In the genomic region with DNA sequence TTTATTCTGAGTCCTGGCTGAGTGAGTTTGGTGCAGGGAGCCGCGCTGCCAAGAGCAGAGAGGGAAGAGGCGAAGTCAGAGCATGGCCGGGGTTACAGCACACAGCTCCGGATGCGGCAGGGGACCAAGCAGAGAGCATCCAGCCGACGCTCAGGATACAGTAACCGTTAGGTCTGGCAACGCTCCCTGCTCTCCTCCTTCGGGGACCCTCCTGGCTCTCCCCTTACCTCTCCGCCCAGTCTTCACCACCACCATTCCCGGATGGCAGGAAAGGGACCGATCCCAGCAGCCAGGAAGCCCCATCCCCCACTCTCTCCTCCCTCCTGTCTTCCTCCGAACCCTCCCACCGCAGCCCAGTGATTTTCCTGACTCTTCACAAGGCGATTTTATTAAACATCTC, we compare ENCODE assay signal across 8 mouse cellular contexts. TPM values are rescaled to one million over a fixed set of nuclear protein-coding genes. Genes with fewer than 3 reads are reported as not detected.
DNase-seq lines count a peak whose midpoint lies in the region; ATAC-seq and TF ChIP-seq lines count a peak whose summit lies in the region.

No protein-coding gene starts in this region.

- H3K9me3 ChIP-seq in forebrain, embryonic 15.5 days: no peaks in the 10 kb centered on the region
- no peaks in the 10 kb centered on the region for H3K9me3 ChIP-seq in neural tube, embryonic 12.5 days

- DNase-seq in left cerebral cortex, adult 2 months (ENCODE audit: extremely low spot score in 1 of 2, low spot score in 2 of 2): peak in 1 of 2 experiments; percentile 66
- DNase-seq in left cerebral cortex, adult 11 months (ENCODE audit: low spot score): no peak
- peak; percentile 75 for DNase-seq in cerebellum, adult 8-10 months
- peak; percentile 50 to 60 for DNase-seq in kidney, postnatal 4 days
- DNase-seq in gastrocnemius, adult 8-10 months (ENCODE audit: low spot score in 2 of 2): no peak

- no peaks in the 10 kb centered on the region for H3K36me3 ChIP-seq in forebrain, embryonic 15.5 days
- H3K36me3 ChIP-seq in neural tube, embryonic 12.5 days: no peaks in the 10 kb centered on the region

- intact Hi-C loops in left cerebral cortex, adult 2 months (cut with DNase I): no loop called here

- H3K9ac ChIP-seq in forebrain, embryonic 15.5 days (replicated peaks): peak overlapping the region; percentile 84
- H3K9ac ChIP-seq in neural tube, embryonic 12.5 days: peak overlapping the region; percentile 60

- WGBS in forebrain, embryonic 15.5 days: under 1% methylated on average over 17 of the region's 17 CpGs
- under 1% methylated on average over 17 of the region's 17 CpGs for WGBS in neural tube, embryonic 12.5 days

- peak; percentile 80 for ATAC-seq in forebrain, embryonic 15.5 days (replicated peaks)
- no peak for ATAC-seq in neural tube, embryonic 12.5 days (ENCODE audit: low FRiP score, low read depth)
- no peak; the same call in 1 of the 2 replicates for ATAC-seq in monocyte, adult 5-6 weeks (replicated peaks; ENCODE audit: insufficient number of reproducible peaks, low FRiP score, low TSS enrichment, poor library complexity, severe bottlenecking)

- peaks cover 9% of the 10 kb centered on the region for H3K4me1 ChIP-seq in forebrain, embryonic 15.5 days
- H3K4me1 ChIP-seq in neural tube, embryonic 12.5 days: peaks cover 7% of the 10 kb centered on the region; the same call in 1 of the 2 replicates

- peak overlapping the region; percentile 74 for H3K4me2 ChIP-seq in forebrain, embryonic 15.5 days (replicated peaks)
- H3K4me2 ChIP-seq in neural tube, embryonic 12.5 days (replicated peaks): peak overlapping the region; percentile 66

- no peaks in the 10 kb centered on the region for H3K27me3 ChIP-seq in forebrain, embryonic 15.5 days
- H3K27me3 ChIP-seq in neural tube, embryonic 12.5 days (replicated peaks): 0 out of 2 replicates have a peak, but pooled peaks cover 3% of the 10 kb centered on the region

- H3K4me3 ChIP-seq in left cerebral cortex, adult 2 months: peak overlapping the region; percentile 45
- H3K4me3 ChIP-seq in forebrain, embryonic 15.5 days: peak overlapping the region; percentile 56
- H3K4me3 ChIP-seq in neural tube, embryonic 12.5 days: peak overlapping the region; percentile 36

- peak overlapping the region; percentile 87 for H3K27ac ChIP-seq in left cerebral cortex, adult 2 months
- peak overlapping the region; percentile 79 for H3K27ac ChIP-seq in forebrain, embryonic 15.5 days (replicated peaks)
- no peak overlapping the region for H3K27ac ChIP-seq in neural tube, embryonic 12.5 days

- no peak for TF ChIP-seq CTCF in left cerebral cortex, adult 2 months (IDR thresholded peaks at IDR 0.05)

RNA-seq across cellular contexts. Expression of gene Cabp1, which starts 20.7 kb away (rescaled TPM):
- 100 to 1,000 TPM; 319 to 335 TPM for total RNA-seq in left cerebral cortex, adult 2 months (2021)
- 9.2 and 9.8 TPM in 2 replicates for polyA plus RNA-seq in forebrain, embryonic 15.5 days (2015; fragmentation: Nextera tagmentation; extraction: Ambion mirVana)
- polyA plus RNA-seq in neural tube, embryonic 12.5 days (2016; fragmentation: Nextera tagmentation; extraction: Ambion mirVana): 24.0 and 24.6 TPM in 2 replicates
- not detected in 3 replicates for total RNA-seq in monocyte, adult 5-6 weeks (2017)
- total RNA-seq in gastrocnemius, adult 8-10 months (2022): 1 to 10 TPM in 1 of 4 experiments, under 1 TPM in 3; 0.22 to 1.1 (median 0.38) TPM

RNA-seq across cellular contexts. Expression of gene Pop5, which starts 20.8 kb away (rescaled TPM):
- 100 to 1,000 TPM; 116 to 117 TPM for total RNA-seq in left cerebral cortex, adult 2 months (2021)
- 96.9 and 98.6 TPM in 2 replicates for polyA plus RNA-seq in forebrain, embryonic 15.5 days (2015; fragmentation: Nextera tagmentation; extraction: Ambion mirVana)
- 110 and 113 TPM in 2 replicates for polyA plus RNA-seq in neural tube, embryonic 12.5 days (2016; fragmentation: Nextera tagmentation; extraction: Ambion mirVana)
- 57.1 to 85.3 TPM (median 81.5 TPM) in 3 replicates for total RNA-seq in monocyte, adult 5-6 weeks (2017)
- 10 to 100 TPM; 27.3 to 40.7 (median 38.0) TPM for total RNA-seq in gastrocnemius, adult 8-10 months (2022)

RNA-seq across cellular contexts. Expression of gene Mlec, which starts 56.9 kb away (rescaled TPM):
- 10 to 100 TPM; 87.8 to 89.8 TPM for total RNA-seq in left cerebral cortex, adult 2 months (2021)
- polyA plus RNA-seq in forebrain, embryonic 15.5 days (2015; fragmentation: Nextera tagmentation; extraction: Ambion mirVana): 22.7 and 27.7 TPM in 2 replicates
- 57.7 and 64.4 TPM in 2 replicates for polyA plus RNA-seq in neural tube, embryonic 12.5 days (2016; fragmentation: Nextera tagmentation; extraction: Ambion mirVana)
- 59.6 to 65.0 TPM (median 62.6 TPM) in 3 replicates for total RNA-seq in monocyte, adult 5-6 weeks (2017)
- 100 to 1,000 TPM; 140 to 220 (median 197) TPM for total RNA-seq in gastrocnemius, adult 8-10 months (2022)

RNA-seq across cellular contexts. Expression of gene Rnf10, which starts 57.8 kb away (rescaled TPM):
- 100 to 1,000 TPM; 253 to 265 TPM for total RNA-seq in left cerebral cortex, adult 2 months (2021)
- polyA plus RNA-seq in forebrain, embryonic 15.5 days (2015; fragmentation: Nextera tagmentation; extraction: Ambion mirVana): 185 and 191 TPM in 2 replicates
- polyA plus RNA-seq in neural tube, embryonic 12.5 days (2016; fragmentation: Nextera tagmentation; extraction: Ambion mirVana): 230 TPM in 2 replicates
- 58.1 to 134 TPM (median 61.2 TPM) in 3 replicates for total RNA-seq in monocyte, adult 5-6 weeks (2017)
- total RNA-seq in gastrocnemius, adult 8-10 months (2022): 100 to 1,000 TPM; 304 to 367 (median 342) TPM

Comparison
In these comparisons a context has a peak if more than half of its experiments do, and no peak if none do; other contexts are left out.
1. DNase-seq: peak in cerebellum, adult 8-10 months (single experiment) and kidney, postnatal 4 days (2 of 2); none in left cerebral cortex, adult 11 months (single experiment) and gastrocnemius, adult 8-10 months (0 of 2).
2. RNA of gene Cabp1, which starts 20.7 kb away (total RNA-seq): 319 to 335 TPM in left cerebral cortex, adult 2 months; 0.22 to 1.1 TPM in gastrocnemius, adult 8-10 months and not detected in monocyte, adult 5-6 weeks; every median in the first group is over 100 times any median in the second.
3. Peak in every context shown above with its lines, with median percentiles within 50 percentile points of each other: H3K4me3 ChIP-seq.